29 mouse cellular contexts compared by ENCODE assay signal in genomic region chr13:83633155-83633554, GRCm38 (mm10).
DNase-seq lines count a peak whose midpoint lies in the region; ATAC-seq and TF ChIP-seq lines count a peak whose summit lies in the region.
"Had no signal": no experiment of that assay in that cellular context is flagged by ENCODE, and none has a peak within 500 bp of the region (broad histone marks: within the 10 kb centered on the region; RNA-seq: fewer than 3 reads in every experiment).

No protein-coding gene starts in this region.

- WGBS in forebrain, postnatal 0 days, result 90% methylated on average over 5 of the region's 5 CpGs
- 88% methylated on average over 5 of the region's 5 CpGs for WGBS in forebrain, embryonic 12.5 days
- 68% methylated on average over 5 of the region's 5 CpGs for WGBS in liver, postnatal 0 days (ENCODE audit: insufficient replicate concordance)
- WGBS in intestine, postnatal 0 days, result 86% methylated on average over 5 of the region's 5 CpGs

- 0 out of 2 replicates have a peak, but pooled peaks cover 4% of the 10 kb centered on the region for H3K36me3 ChIP-seq in forebrain, postnatal 0 days (ENCODE audit: insufficient read depth)
- H3K36me3 ChIP-seq in forebrain, embryonic 12.5 days (replicated peaks), result no peaks in the 10 kb centered on the region
- H3K36me3 ChIP-seq in liver, postnatal 0 days (replicated peaks; ENCODE audit: insufficient read depth, low read length), result no peaks in the 10 kb centered on the region
- no peaks in the 10 kb centered on the region for H3K36me3 ChIP-seq in intestine, postnatal 0 days (ENCODE audit: control insufficient read depth, insufficient read depth)
- H3K36me3 ChIP-seq: G1E; hindbrain, embryonic 10.5 days; hindbrain, embryonic 13.5 days had no signal

- H3K4me2 ChIP-seq in forebrain, postnatal 0 days (ENCODE audit: low read depth), result no peak overlapping the region
- no peak overlapping the region for H3K4me2 ChIP-seq in forebrain, embryonic 12.5 days
- H3K4me2 ChIP-seq in liver, postnatal 0 days (ENCODE audit: low read depth, low read length), result no peak overlapping the region
- H3K4me2 ChIP-seq in intestine, postnatal 0 days (replicated peaks; ENCODE audit: low read depth), result no peak overlapping the region
- H3K4me2 ChIP-seq: embryonic facial prominence, embryonic 12.5 days; embryonic facial prominence, embryonic 15.5 days; forebrain, embryonic 13.5 days; heart, embryonic 12.5 days; heart, embryonic 15.5 days; hindbrain, embryonic 13.5 days had no signal

- TF ChIP-seq EP300 in liver, postnatal 0 days (IDR thresholded peaks at IDR 0.05; ENCODE audit: low read depth), result no peak

- TF ChIP-seq CTCF in forebrain, postnatal 0 days (IDR thresholded peaks at IDR 0.05; ENCODE audit: low read depth), result no peak
- TF ChIP-seq CTCF in liver, postnatal 0 days (IDR thresholded peaks at IDR 0.05; ENCODE audit: low read depth), result no peak
- TF ChIP-seq CTCF in intestine, postnatal 0 days (IDR thresholded peaks at IDR 0.05; ENCODE audit: low read depth), result no peak

- H3K27ac ChIP-seq in forebrain, postnatal 0 days (ENCODE audit: low read depth, low read length), result peak overlapping the region; percentile 48; the same call in 1 of the 2 replicates
- H3K27ac ChIP-seq in forebrain, embryonic 12.5 days, result no peak overlapping the region
- no peak overlapping the region; the same call in 1 of the 2 replicates for H3K27ac ChIP-seq in liver, postnatal 0 days (ENCODE audit: low read depth)
- H3K27ac ChIP-seq in intestine, postnatal 0 days (ENCODE audit: low read depth, low read length), result no peak overlapping the region
- H3K27ac ChIP-seq: embryonic facial prominence, embryonic 12.5 days; embryonic facial prominence, embryonic 15.5 days; forebrain, embryonic 13.5 days; gastrocnemius, adult 2 months; heart, embryonic 15.5 days; hindbrain, embryonic 10.5 days; hindbrain, embryonic 13.5 days had no signal

- no peak overlapping the region for H3K9ac ChIP-seq in forebrain, postnatal 0 days
- no peak overlapping the region for H3K9ac ChIP-seq in forebrain, embryonic 12.5 days
- no peak overlapping the region for H3K9ac ChIP-seq in liver, postnatal 0 days (replicated peaks)
- no peak overlapping the region for H3K9ac ChIP-seq in intestine, postnatal 0 days (ENCODE audit: low read depth, low read length)
- H3K9ac ChIP-seq: embryonic facial prominence, embryonic 12.5 days; embryonic facial prominence, embryonic 15.5 days; forebrain, embryonic 13.5 days; heart, embryonic 12.5 days; heart, embryonic 15.5 days; hindbrain, embryonic 13.5 days had no signal

- no peak overlapping the region for H3K4me3 ChIP-seq in forebrain, postnatal 0 days (ENCODE audit: low read depth, low read length)
- H3K4me3 ChIP-seq in forebrain, embryonic 12.5 days (replicated peaks), result no peak overlapping the region
- no peak overlapping the region for H3K4me3 ChIP-seq in liver, postnatal 0 days (ENCODE audit: low read depth, low read length)
- H3K4me3 ChIP-seq in intestine, postnatal 0 days (ENCODE audit: low read depth, low read length), result no peak overlapping the region
- H3K4me3 ChIP-seq: embryonic facial prominence, embryonic 12.5 days; embryonic facial prominence, embryonic 15.5 days; forebrain, embryonic 13.5 days; gastrocnemius, adult 2 months; heart, embryonic 12.5 days; heart, embryonic 15.5 days; hindbrain, embryonic 10.5 days; hindbrain, embryonic 13.5 days had no signal

- DNase-seq in forebrain, postnatal 0 days, result no peak
- no peak for DNase-seq in liver, postnatal 0 days
- DNase-seq in liver, result no peak
- no peak for DNase-seq in spleen, postnatal 10 days (ENCODE audit: low spot score in 2 of 2)
- DNase-seq: adrenal gland, postnatal 10 days; adrenal gland, postnatal 36 days; B cell, adult 2 months; cerebellum, adult 18-20 months; cerebellum, adult 9-10 months; cerebellum, postnatal 14 days; gastrocnemius, adult 2 months; gastrocnemius, postnatal 14 days; heart, adult 18-20 months; heart, postnatal 10 days; heart, postnatal 36 days had no signal

- no peaks in the 10 kb centered on the region for H3K4me1 ChIP-seq in forebrain, postnatal 0 days (ENCODE audit: insufficient read depth)
- H3K4me1 ChIP-seq in forebrain, embryonic 12.5 days, result no peaks in the 10 kb centered on the region
- no peaks in the 10 kb centered on the region for H3K4me1 ChIP-seq in liver, postnatal 0 days (ENCODE audit: insufficient read depth)
- no peaks in the 10 kb centered on the region for H3K4me1 ChIP-seq in intestine, postnatal 0 days (replicated peaks; ENCODE audit: control insufficient read depth, insufficient read depth, low read length)
- H3K4me1 ChIP-seq: embryonic facial prominence, embryonic 12.5 days; embryonic facial prominence, embryonic 15.5 days; forebrain, embryonic 13.5 days; heart, embryonic 12.5 days; heart, embryonic 15.5 days; hindbrain, embryonic 10.5 days; hindbrain, embryonic 13.5 days had no signal

- no peaks in the 10 kb centered on the region for H3K9me3 ChIP-seq in forebrain, postnatal 0 days (ENCODE audit: low read length)
- no peaks in the 10 kb centered on the region for H3K9me3 ChIP-seq in forebrain, embryonic 12.5 days
- no peaks in the 10 kb centered on the region for H3K9me3 ChIP-seq in liver, postnatal 0 days (ENCODE audit: low read length)
- no peaks in the 10 kb centered on the region for H3K9me3 ChIP-seq in intestine, postnatal 0 days (ENCODE audit: control insufficient read depth)
- H3K9me3 ChIP-seq: embryonic facial prominence, embryonic 12.5 days; embryonic facial prominence, embryonic 15.5 days; forebrain, embryonic 13.5 days; G1E; heart, embryonic 12.5 days; heart, embryonic 15.5 days; hindbrain, embryonic 10.5 days; hindbrain, embryonic 13.5 days had no signal

- H3K27me3 ChIP-seq in forebrain, postnatal 0 days (ENCODE audit: insufficient read depth, low read length), result no peaks in the 10 kb centered on the region
- H3K27me3 ChIP-seq in forebrain, embryonic 12.5 days, result no peaks in the 10 kb centered on the region
- no peaks in the 10 kb centered on the region for H3K27me3 ChIP-seq in liver, postnatal 0 days (ENCODE audit: insufficient read depth, low read length)
- H3K27me3 ChIP-seq in intestine, postnatal 0 days (replicated peaks; ENCODE audit: control insufficient read depth, insufficient read depth, low read length), result no peaks in the 10 kb centered on the region
- H3K27me3 ChIP-seq: CH12.LX; embryonic facial prominence, embryonic 12.5 days; embryonic facial prominence, embryonic 15.5 days; forebrain, embryonic 13.5 days; heart, embryonic 12.5 days; heart, embryonic 15.5 days; hindbrain, embryonic 13.5 days had no signal

- no peak for ATAC-seq in forebrain, postnatal 0 days
- ATAC-seq in forebrain, embryonic 12.5 days (ENCODE audit: low FRiP score), result no peak
- ATAC-seq in liver, postnatal 0 days, result peak; percentile 17; the same call in 1 of the 2 replicates
- peak; percentile 79 for ATAC-seq in monocyte, adult 5-6 weeks (replicated peaks; ENCODE audit: insufficient number of reproducible peaks, low FRiP score, low TSS enrichment, poor library complexity, severe bottlenecking)
- no peak for ATAC-seq in intestine, postnatal 0 days
- ATAC-seq: forebrain, embryonic 13.5 days; hindbrain, embryonic 16.5 days; Patski had no signal

Comparison
In these comparisons a context has a peak if more than half of its experiments do, and no peak if none do; other contexts are left out.
1. ATAC-seq: peak in liver, postnatal 0 days (single experiment) and monocyte, adult 5-6 weeks (single experiment); none in forebrain, postnatal 0 days (single experiment), forebrain, embryonic 12.5 days (single experiment) and intestine, postnatal 0 days (single experiment).